8 mouse cellular contexts compared by ENCODE assay signal in genomic region chr13:108152650-108153372, GRCm38 (mm10). TPM values are rescaled to one million over a fixed set of nuclear protein-coding genes. Genes with fewer than 3 reads are reported as not detected.
DNase-seq lines count a peak whose midpoint lies in the region; ATAC-seq and TF ChIP-seq lines count a peak whose summit lies in the region.

No protein-coding gene starts in this region.

- H3K27ac ChIP-seq in lung, embryonic 16.5 days (ENCODE audit: low read length), result no peak overlapping the region

- peaks cover 12% of the 10 kb centered on the region; the same call in 1 of the 2 replicates for H3K4me1 ChIP-seq in E14TG2a.4 (replicated peaks; ENCODE audit: low read depth, low read length)
- peaks cover 6% of the 10 kb centered on the region for H3K4me1 ChIP-seq in lung, embryonic 16.5 days (replicated peaks; ENCODE audit: control insufficient read depth, insufficient read depth, low read length)

- 57% methylated on average over 8 of the region's 8 CpGs for WGBS in lung, embryonic 16.5 days

- peak; percentile 55 for TF ChIP-seq CTCF in E14TG2a.4 (conservative IDR thresholded peaks at IDR 0.05; ENCODE audit: low read length)

- DNase-seq in frontal cortex, postnatal 25 days (ENCODE audit: low spot score in 2 of 2), result no peak
- peak; percentile 51 for DNase-seq in cerebellum, adult 8-10 months
- DNase-seq in frontal cortex, postnatal 36 days (ENCODE audit: low spot score in 2 of 2), result peak; percentile 57 to 66
- peak; percentile 68 for DNase-seq in kidney, adult 9 months
- peak; percentile 23 for DNase-seq in right cerebral cortex, postnatal 14 days

- H3K4me3 ChIP-seq in E14TG2a.4 (replicated peaks; ENCODE audit: low read length), result no peak overlapping the region
- no peak overlapping the region for H3K4me3 ChIP-seq in lung, embryonic 16.5 days (ENCODE audit: low read length)

- ATAC-seq in frontal cortex, adult (ENCODE audit: low TSS enrichment), result peak; percentile 87
- peak; percentile 58; the same call in 1 of the 2 replicates for ATAC-seq in lung, embryonic 16.5 days (ENCODE audit: low read depth)

- H3K9ac ChIP-seq in lung, embryonic 16.5 days (ENCODE audit: low read length), result no peak overlapping the region

- no peaks in the 10 kb centered on the region for H3K9me3 ChIP-seq in E14TG2a.4 (ENCODE audit: low read length)
- no peaks in the 10 kb centered on the region for H3K9me3 ChIP-seq in lung, embryonic 16.5 days (ENCODE audit: control insufficient read depth, low read length)

- no peak overlapping the region for H3K4me2 ChIP-seq in lung, embryonic 16.5 days (ENCODE audit: low read depth, low read length)

- no peaks in the 10 kb centered on the region for H3K27me3 ChIP-seq in E14TG2a.4 (ENCODE audit: insufficient read depth, low read length)
- H3K27me3 ChIP-seq in lung, embryonic 16.5 days (ENCODE audit: control insufficient read depth, insufficient read depth, low read depth, low read length), result no peaks in the 10 kb centered on the region

- no peaks in the 10 kb centered on the region for H3K36me3 ChIP-seq in E14TG2a.4 (ENCODE audit: insufficient read depth, low read length)
- no peaks in the 10 kb centered on the region for H3K36me3 ChIP-seq in lung, embryonic 16.5 days (ENCODE audit: control insufficient read depth, insufficient read depth, low read length)

RNA-seq across cellular contexts. Expression of gene Ndufaf2, which starts 5.6 kb away (rescaled TPM):
- polyA plus RNA-seq in lung, embryonic 16.5 days (2015; fragmentation: Nextera tagmentation; extraction: Ambion mirVana), result 61.8 and 62.7 TPM in 2 replicates

RNA-seq across cellular contexts. Expression of gene Ercc8, which starts 5.7 kb away (rescaled TPM):
- 14.1 and 15.3 TPM in 2 replicates for polyA plus RNA-seq in lung, embryonic 16.5 days (2015; fragmentation: Nextera tagmentation; extraction: Ambion mirVana)

Comparison
In these comparisons a context has a peak if more than half of its experiments do, and no peak if none do; other contexts are left out.
1. DNase-seq: peak in cerebellum, adult 8-10 months (single experiment), frontal cortex, postnatal 36 days (2 of 2), kidney, adult 9 months (single experiment) and right cerebral cortex, postnatal 14 days (single experiment); none in frontal cortex, postnatal 25 days (0 of 2).